Mouse (Mus musculus): ENCODE data around the gene Armc3.

GRCm38 (mm10) chr2:19199366-19199853 lies 308 bp downstream of the Armc3 start:
- TF ChIP-seq GATA1 (IDR thresholded peaks at IDR 0.05; ENCODE audit: low read length) (no peak), TAL1 (IDR thresholded peaks at IDR 0.05; ENCODE audit: low read length) (no peak)
